Mouse (Mus musculus) adrenal gland, postnatal 4 days (tissue): ENCODE measurements around the gene Gucy1b2. TPM values are rescaled to one million over a fixed set of nuclear protein-coding genes. Genes with fewer than 3 reads are reported as not detected.

Source experiments
- DNase-seq, 2 experiments: peaks; one replicate each; pipeline ENCODE4 v3.0.0; 2021 to 2022; ENCODE audit warnings: low spot score in 2 of 2, mixed read lengths in 2 of 2
- total RNA-seq, 2 experiments: library from RNA; stranded (reverse); gene quantifications; 2 replicates each; pipeline ENCODE4 v1.2.3; 2021

Gucy1b2 gene
- total RNA-seq, 2 experiments from 2014 or later, result 1.2 to 1.4 TPM

- DNase-seq, result no peak
Measured at GRCm38 (mm10) chr14:62446385-62447213, 9.5 kb downstream of the Gucy1b2 start.

GRCm38 (mm10) chr14:62443840-62444430 is 12.2 kb downstream of the Gucy1b2 start:
- no peak for DNase-seq

- no peak for DNase-seq
Measured at GRCm38 (mm10) chr14:62442971-62443370, 13.1 kb downstream of the Gucy1b2 start.

GRCm38 (mm10) chr14:62440036-62440435 is 16.1 kb downstream of the Gucy1b2 start:
- DNase-seq, result no peak

- DNase-seq, result no peak
Measured at GRCm38 (mm10) chr14:62438236-62438635, 17.9 kb downstream of the Gucy1b2 start.

GRCm38 (mm10) chr14:62437806-62438205 is 18.3 kb downstream of the Gucy1b2 start:
- no peak for DNase-seq

GRCm38 (mm10) chr14:62425277-62425691 is 30.8 kb downstream of the Gucy1b2 start:
- DNase-seq, result no peak

GRCm38 (mm10) chr14:62422265-62422664 is 33.8 kb downstream of the Gucy1b2 start:
- DNase-seq, result no peak

GRCm38 (mm10) chr14:62417501-62417900 is 38.6 kb downstream of the Gucy1b2 start:
- DNase-seq, result no peak

- no peak for DNase-seq
Measured at GRCm38 (mm10) chr14:62416742-62417134, 39.4 kb downstream of the Gucy1b2 start.

- DNase-seq, result no peak
Measured at GRCm38 (mm10) chr14:62416007-62416741, 39.9 kb downstream of the Gucy1b2 start.

- no peak for DNase-seq
Measured at GRCm38 (mm10) chr14:62395346-62395745, 60.7 kb downstream of the Gucy1b2 start.

GRCm38 (mm10) chr14:62392754-62393153 is 63.3 kb downstream of the Gucy1b2 start:
- no peak for DNase-seq

- no peak for DNase-seq
Measured at GRCm38 (mm10) chr14:62389729-62390536, 66.2 kb downstream of the Gucy1b2 start.

- DNase-seq, result no peak
Measured at GRCm38 (mm10) chr14:62389064-62389728, 66.9 kb downstream of the Gucy1b2 start.

GRCm38 (mm10) chr14:62383786-62384299 is 72.2 kb downstream of the Gucy1b2 start:
- no peak for DNase-seq

- DNase-seq, result no peak
Measured at GRCm38 (mm10) chr14:62383109-62383508, 73.0 kb downstream of the Gucy1b2 start.

GRCm38 (mm10) chr14:62380606-62381005 is 75.5 kb downstream of the Gucy1b2 start:
- DNase-seq, result no peak

- DNase-seq, result no peak
Measured at GRCm38 (mm10) chr14:62379391-62379790, 76.7 kb downstream of the Gucy1b2 start.

- DNase-seq, result no peak
Measured at GRCm38 (mm10) chr14:62376115-62376514, 80.0 kb downstream of the Gucy1b2 start.
